Mouse (Mus musculus): Measurements from ENCODE around the gene 1700086D15Rik. TPM values are rescaled to one million over a fixed set of nuclear protein-coding genes. Genes with fewer than 3 reads are reported as not detected.

1700086D15Rik gene
- polyA plus RNA-seq, 1 experiment from 2014 or later: not detected

DNA sequence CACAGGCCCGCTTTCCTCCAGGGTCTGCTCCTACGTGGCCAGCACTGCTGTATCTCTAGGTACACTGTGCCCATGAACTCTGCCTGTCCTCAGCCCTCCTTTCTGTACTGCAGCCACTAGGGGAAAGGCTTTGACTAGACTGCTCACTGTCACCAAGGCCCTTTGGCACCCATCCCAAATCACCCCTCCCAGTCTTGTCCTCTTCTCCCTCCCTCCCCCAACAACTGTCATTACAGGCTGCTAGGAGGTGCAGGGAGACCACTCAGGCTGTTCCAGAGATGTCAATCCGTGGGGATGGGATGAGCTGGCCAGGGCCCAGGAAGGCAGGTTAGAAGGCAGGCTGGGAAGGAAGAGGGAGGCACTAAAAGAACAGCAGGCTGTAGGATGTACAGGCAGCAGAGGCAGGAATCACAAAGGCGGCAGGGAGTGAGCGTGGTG is 51.9 kb downstream of the 1700086D15Rik start:
- H3K27ac ChIP-seq: no peak overlapping the region
- H3K9me3 ChIP-seq (replicated peaks; ENCODE audit: low read length): no peaks in the 10 kb centered on the region
- 61% methylated on average over 5 of the region's 5 CpGs for WGBS
- H3K27me3 ChIP-seq (ENCODE audit: insufficient read depth, low read length): no peaks in the 10 kb centered on the region
- ATAC-seq (replicated peaks; ENCODE audit: low FRiP score, low read depth) (no peak), DNase-seq (ENCODE audit: low spot score) (peak; percentile 40)
- H3K9ac ChIP-seq (ENCODE audit: low read depth, low read length): no peak overlapping the region
- H3K4me2 ChIP-seq (ENCODE audit: low read length): no peak overlapping the region
- TF ChIP-seq CTCF (IDR thresholded peaks at IDR 0.05; ENCODE audit: low read depth): peak; percentile 33; the same call in 1 of the 2 replicates
- no peak overlapping the region for H3K4me3 ChIP-seq (replicated peaks; ENCODE audit: low read depth, low read length)
- no peaks in the 10 kb centered on the region; the same call in 1 of the 2 replicates for H3K4me1 ChIP-seq (replicated peaks; ENCODE audit: insufficient read depth, low read length)
- no peaks in the 10 kb centered on the region for H3K36me3 ChIP-seq (ENCODE audit: insufficient read depth, low read length)

- Histone ChIP-seq H3K36me3 (ENCODE audit: insufficient read depth, low read length) (no peaks in the 10 kb centered on the region), H3K4me2 (ENCODE audit: low read length) (no peak overlapping the region), H3K9ac (ENCODE audit: low read depth, low read length) (no peak overlapping the region), H3K27ac (no peak overlapping the region), H3K4me1 (replicated peaks; ENCODE audit: insufficient read depth, low read length) (no peaks in the 10 kb centered on the region; the same call in 1 of the 2 replicates), H3K4me3 (replicated peaks; ENCODE audit: low read depth, low read length) (no peak overlapping the region), H3K27me3 (ENCODE audit: insufficient read depth, low read length) (no peaks in the 10 kb centered on the region), H3K9me3 (replicated peaks; ENCODE audit: low read length) (no peaks in the 10 kb centered on the region)
- DNase-seq (ENCODE audit: low spot score) (no peak), ATAC-seq (replicated peaks; ENCODE audit: low FRiP score, low read depth) (no peak)
- 74% methylated on average over 4 of the region's 4 CpGs for WGBS
- TF ChIP-seq CTCF (IDR thresholded peaks at IDR 0.05; ENCODE audit: low read depth): no peak
These were observed 52.5 kb downstream of the 1700086D15Rik start for GRCm38 (mm10) chr11:65107151-65107550.

DNA sequence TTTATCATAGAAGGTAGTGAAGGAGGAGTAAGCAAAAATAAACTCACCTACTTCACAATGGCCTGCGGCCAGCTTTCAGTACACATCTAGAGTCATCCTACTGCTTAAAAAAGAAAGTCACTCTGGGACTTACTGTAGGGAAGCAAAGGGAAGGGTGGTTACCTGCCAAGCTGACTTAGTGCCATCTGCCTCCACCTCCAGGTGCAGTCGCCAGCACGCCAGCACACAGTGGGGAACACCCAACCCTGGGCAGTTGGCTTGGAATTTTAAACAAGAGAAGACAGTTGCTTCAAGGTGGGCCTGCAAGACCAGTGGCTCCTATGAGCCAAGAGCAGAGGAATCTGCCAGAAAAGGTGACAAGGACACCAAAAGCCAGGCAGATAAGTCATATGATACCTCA is 55.6 kb downstream of the 1700086D15Rik start:
- TF ChIP-seq CTCF (IDR thresholded peaks at IDR 0.05; ENCODE audit: low read depth): no peak
- no peaks in the 10 kb centered on the region for H3K36me3 ChIP-seq (ENCODE audit: insufficient read depth, low read length)
- ATAC-seq (replicated peaks; ENCODE audit: low FRiP score, low read depth) (no peak), DNase-seq (ENCODE audit: low spot score) (no peak)
- 93% methylated on average over 3 of the region's 3 CpGs for WGBS
- no peaks in the 10 kb centered on the region for H3K9me3 ChIP-seq (replicated peaks; ENCODE audit: low read length)
- no peaks in the 10 kb centered on the region for H3K27me3 ChIP-seq (ENCODE audit: insufficient read depth, low read length)
- no peak overlapping the region for H3K9ac ChIP-seq (ENCODE audit: low read depth, low read length)
- no peak overlapping the region for H3K4me2 ChIP-seq (ENCODE audit: low read length)
- H3K4me3 ChIP-seq (replicated peaks; ENCODE audit: low read depth, low read length): no peak overlapping the region
- H3K4me1 ChIP-seq (replicated peaks; ENCODE audit: insufficient read depth, low read length): no peaks in the 10 kb centered on the region
- no peak overlapping the region for H3K27ac ChIP-seq

Other genes starting within 250 kb of the 1700086D15Rik start
- gene Elac2, start 180.9 kb downstream of the 1700086D15Rik start, polyA plus RNA-seq (2015; fragmentation: Nextera tagmentation; extraction: Ambion mirVana): 19.5 and 21.4 TPM in 2 replicates
- gene Arhgap44, start 3.1 kb upstream of the 1700086D15Rik start, polyA plus RNA-seq (2015; fragmentation: Nextera tagmentation; extraction: Ambion mirVana): 6.3 and 8.0 TPM in 2 replicates
- 3.3 and 3.7 TPM in 2 replicates for gene Myocd, start 110.1 kb upstream of the 1700086D15Rik start, polyA plus RNA-seq (2015; fragmentation: Nextera tagmentation; extraction: Ambion mirVana)

Measured in kidney, postnatal 0 days (tissue).